Mouse (Mus musculus): Measurements from ENCODE around the gene Gm266.

DNA sequence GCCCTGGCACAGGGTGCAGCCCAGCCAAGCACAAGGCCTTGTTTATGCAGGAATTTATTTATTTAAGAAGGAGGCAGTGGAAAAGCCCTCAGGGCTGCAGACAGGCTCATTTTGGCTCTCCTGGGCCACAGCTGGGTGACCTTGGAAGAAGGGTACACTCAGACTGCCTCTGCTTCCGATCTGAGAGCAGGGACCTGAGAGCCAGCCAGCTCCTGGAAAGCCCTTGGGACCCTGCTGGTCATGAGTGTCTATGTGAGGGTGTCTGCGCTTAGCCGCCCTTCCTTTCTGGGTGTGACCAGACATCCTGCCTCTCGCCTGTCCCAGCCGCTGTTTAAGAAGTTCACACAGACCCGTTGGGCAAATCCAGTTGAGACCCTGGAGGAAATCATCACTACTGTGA, 35.3 kb downstream of the Gm266 start:
- TF ChIP-seq SMC3 (IDR thresholded peaks at IDR 0.05; ENCODE audit: low read depth, low read length), result no peak
- TF ChIP-seq CTCF (conservative IDR thresholded peaks at IDR 0.05 in 1 of 2, IDR thresholded peaks at IDR 0.05 in 1 of 2; ENCODE audit: low read depth in 2 of 2, low read length in 2 of 2), result no peak
- no peak for TF ChIP-seq EP300 (IDR thresholded peaks at IDR 0.05; ENCODE audit: low read length)
